Mouse (Mus musculus) lung, postnatal 0 days (tissue): Measurements from ENCODE around the gene Erc2.

Experiments
- CTCF ChIP-seq: IDR thresholded peaks from 2 replicates; pipeline ENCODE4 v1.5.1; 2016; ENCODE audit warnings: antibody characterized with exemption, mild to moderate bottlenecking
- EP300 ChIP-seq: IDR thresholded peaks from 2 replicates; pipeline ENCODE4 v1.6.1; 2016; ENCODE audit warnings: antibody characterized with exemption, mild to moderate bottlenecking, control low read depth

GRCm38 (mm10) chr14:28457428-28457827 is 835.2 kb downstream of the Erc2 start:
- no peak for TF ChIP-seq CTCF
- no peak for TF ChIP-seq EP300
